Mouse (Mus musculus): ENCODE measurements around the gene Mettl7a2.
"Not testable (repeated sequence)": the region's sequence is repeated elsewhere in the genome, so short reads cannot be mapped to it uniquely, and the experiment has no call there.

Gene Mettl7a2

DNA sequence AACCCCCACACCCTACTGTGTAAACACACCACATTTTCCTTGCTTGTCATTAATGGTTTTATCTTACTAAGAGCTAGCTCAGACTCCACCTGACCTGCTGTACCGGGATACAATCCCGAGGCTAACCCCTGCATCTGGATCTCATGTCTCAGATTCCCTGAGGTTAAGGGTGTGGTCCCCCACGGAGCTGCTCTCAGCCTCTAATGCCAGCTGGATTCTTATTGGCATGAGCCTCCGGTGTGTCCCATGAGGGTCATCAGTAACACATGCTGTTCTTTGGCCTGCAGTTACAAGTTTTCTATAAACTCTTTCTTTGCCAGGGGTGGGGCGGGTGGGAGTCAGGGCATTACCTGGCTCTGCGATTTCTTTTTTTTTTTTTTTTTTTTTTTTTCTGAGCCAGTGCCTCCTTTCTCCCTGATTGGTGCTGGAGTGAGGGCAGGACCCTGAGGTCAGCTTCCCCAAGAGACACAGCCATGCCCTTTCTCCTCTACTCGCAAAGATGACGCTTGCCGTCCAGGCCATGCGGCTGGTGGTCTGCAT lies at the start of gene Mettl7a2, which contains the start of gene Methig1:
Gene Mettl7a2 (plus strand): TSS at position 490 of the 540 bp plus-strand sequence.
Gene Methig1 (plus strand): TSS at position 439 of the 540 bp plus-strand sequence.
- no peak for DNase-seq (ENCODE audit: low spot score in 2 of 2)

DNA sequence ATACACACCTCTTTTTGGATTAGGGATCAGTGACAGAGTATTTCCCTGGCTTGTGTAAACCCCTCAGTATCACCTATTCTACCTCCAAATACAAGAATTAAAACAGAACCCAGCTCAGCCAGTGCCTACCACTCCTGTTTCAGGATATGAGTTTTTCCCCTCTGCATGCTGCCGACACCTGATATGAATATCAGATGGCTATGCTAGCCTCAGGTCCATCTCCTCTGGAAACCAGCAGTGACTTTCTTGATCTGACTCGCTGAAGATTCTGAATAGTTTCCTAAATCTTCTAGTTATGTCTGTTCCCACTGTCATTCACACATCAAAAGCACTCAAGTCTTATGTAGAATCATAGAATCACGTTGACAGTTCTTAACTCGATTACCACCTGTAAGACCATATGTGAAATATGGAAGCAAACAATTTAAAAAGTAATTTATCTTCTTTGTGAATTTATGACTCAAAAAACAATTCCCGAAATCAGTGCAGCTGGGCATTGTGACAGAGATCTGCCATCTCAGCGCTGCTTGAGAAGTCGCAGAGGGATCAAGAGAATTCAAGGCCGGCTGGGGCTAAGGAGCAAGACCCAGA lies 49.5 kb upstream of the Mettl7a2 start:
- no peak for DNase-seq (ENCODE audit: low spot score in 2 of 2)

DNA sequence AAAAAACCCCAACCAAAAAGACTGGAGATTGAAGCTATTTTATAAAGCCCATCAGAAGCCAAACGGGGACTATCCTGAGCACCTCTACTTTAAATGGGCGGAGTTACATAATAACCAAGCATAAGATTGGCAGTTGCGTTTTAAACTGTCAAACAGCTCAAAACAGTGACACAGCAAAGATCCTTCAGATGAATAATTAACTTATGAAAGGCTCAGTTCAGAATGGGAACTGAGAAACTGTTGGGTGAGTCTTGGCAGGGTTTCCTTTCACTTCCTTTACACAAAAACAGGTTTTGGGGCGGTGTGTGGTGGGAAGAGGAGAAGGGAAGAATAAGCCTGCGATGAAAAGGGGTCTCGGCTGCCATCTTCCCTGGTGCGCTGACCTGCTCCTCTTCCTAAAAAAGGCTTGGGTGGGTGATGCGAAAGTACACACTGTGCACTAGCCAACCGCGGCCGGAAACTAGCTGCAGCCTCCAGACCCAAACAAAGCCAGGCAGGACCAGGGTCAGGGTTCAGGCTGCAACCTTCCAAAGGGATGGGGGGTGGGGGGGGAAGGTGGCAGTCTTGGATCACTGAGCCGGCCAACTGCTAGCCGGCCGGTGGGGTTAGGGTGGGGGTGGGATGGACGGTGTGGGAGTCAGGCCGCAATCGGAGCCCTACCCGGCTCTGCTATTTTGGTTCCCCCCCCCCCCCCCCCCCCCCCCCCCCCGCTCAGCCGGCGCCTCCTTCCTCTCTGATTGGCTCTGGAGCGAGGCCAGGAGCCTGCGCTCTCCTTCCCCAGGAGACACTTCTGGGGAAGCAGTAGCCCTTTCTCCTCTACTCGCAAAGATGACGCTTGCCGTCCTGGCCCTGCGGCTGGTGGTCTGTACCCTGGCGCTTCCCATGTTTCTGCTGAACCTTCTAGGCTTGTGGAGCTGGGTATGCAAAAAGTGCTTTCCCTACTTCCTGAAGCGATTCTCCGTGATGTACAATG lies 48.7 kb upstream of the Mettl7a2 start, which contains the start of gene Mettl7a1:
Gene Mettl7a1 (plus strand): TSS at position 122 of the 973 bp plus-strand sequence.
- peak; percentile 31 to 75 for DNase-seq (ENCODE audit: low spot score in 2 of 2)

DNA sequence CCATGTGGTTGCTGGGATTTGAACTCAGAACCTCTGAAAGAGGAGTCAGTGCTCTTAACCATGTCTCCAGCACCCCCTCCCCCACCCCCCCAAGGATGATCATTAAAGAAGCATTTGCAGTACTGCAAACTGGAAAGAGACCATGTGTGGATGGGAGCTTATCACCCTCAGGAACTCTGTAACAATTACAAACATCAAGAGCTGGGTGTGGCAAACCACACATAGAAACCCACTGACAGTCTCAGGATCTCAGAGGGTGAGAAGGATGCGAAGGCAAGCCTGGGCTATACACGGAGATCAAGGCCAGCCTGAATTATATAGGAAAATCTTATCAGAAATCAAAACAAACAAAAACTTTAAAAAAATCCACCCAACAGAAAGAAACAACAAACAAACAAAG lies 46.8 kb upstream of the Mettl7a2 start:
- no peak for DNase-seq (ENCODE audit: low spot score in 2 of 2)

DNA sequence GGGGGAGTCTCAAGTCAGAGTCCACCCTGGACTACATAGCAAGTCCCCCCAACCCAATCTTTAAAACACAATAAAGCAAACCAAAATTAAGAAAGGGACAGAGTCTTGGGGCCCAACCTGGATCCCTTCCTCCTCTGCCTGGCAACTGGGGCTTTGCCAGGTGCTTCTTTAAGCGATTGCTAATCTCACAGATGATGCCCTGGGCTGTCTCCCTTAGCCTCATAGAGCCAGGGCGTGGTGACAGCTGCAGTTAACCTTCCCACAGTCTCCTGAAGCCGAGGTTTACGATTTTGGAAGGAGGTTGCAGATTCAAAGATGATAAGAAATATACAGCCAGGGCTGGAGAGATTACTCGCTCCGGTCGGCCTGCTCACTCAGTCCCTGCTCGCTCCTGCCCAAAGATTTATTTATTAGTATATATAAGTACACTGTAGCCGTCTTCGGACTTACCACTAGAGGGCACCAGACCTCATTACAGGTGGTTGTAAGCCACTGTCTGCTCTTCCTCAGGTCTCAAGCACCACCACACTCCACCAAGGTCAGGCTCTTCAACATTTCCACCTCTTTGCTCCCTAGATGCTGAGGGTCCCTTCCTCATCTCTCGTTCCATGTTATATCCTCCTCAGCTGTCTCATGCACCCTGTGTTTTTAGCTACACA lies 45.4 kb upstream of the Mettl7a2 start:
- not testable (repeated sequence) for DNase-seq (ENCODE audit: low spot score in 2 of 2)

DNA sequence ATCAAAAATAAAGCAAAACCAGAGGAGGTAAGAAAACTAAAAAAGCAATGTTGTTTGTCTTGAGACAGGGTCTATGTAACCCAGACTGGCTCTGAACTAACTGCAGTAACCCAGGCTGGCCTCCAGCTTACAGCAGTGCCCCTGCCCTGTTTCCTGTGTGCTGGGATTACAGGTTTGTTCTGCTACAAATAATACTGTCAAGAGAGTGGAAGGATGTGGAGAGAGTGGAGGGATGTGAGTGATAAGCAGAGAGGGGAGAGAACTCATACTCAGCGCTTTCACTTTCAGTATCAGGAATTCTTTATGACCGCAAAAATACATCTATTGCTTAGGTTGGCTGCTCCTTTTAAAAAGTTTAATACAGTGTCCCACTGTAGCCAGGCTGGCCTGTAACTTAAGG lies 40.7 kb upstream of the Mettl7a2 start:
- no peak for DNase-seq (ENCODE audit: low spot score in 2 of 2)

DNA sequence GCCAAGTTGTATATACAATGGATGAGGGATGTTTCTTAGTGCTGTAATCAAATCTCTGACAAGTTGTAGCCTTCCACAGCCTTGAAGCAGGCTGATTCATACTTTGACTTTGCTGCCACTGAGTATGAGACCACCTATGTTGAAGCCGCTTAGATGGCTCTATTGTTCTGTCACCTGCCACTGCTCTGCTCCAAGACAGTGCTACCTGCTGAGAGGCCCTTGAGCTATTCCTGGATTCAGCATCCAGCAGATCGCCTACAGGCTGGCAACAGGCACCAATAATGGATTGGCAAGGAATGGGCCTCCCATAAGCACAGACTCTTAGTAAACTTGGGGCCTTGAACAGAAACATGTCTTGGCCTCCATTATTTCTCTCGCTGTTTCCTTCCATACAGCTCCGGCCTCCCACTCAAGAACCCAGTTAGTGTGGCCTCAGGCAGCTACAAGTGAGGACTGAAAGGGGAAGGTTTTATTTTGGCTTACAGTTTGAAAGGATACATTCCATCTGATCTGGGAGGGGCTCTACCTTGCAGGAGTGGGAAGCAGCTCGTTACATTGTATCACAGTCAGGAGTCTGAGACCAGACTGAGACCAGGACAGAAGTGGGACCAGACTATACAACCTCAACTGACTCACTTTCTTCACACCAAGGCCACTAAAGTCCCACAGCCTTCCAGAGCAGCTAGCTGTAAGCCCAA lies 38.4 kb upstream of the Mettl7a2 start:
- no peak for DNase-seq (ENCODE audit: low spot score in 2 of 2)

DNA sequence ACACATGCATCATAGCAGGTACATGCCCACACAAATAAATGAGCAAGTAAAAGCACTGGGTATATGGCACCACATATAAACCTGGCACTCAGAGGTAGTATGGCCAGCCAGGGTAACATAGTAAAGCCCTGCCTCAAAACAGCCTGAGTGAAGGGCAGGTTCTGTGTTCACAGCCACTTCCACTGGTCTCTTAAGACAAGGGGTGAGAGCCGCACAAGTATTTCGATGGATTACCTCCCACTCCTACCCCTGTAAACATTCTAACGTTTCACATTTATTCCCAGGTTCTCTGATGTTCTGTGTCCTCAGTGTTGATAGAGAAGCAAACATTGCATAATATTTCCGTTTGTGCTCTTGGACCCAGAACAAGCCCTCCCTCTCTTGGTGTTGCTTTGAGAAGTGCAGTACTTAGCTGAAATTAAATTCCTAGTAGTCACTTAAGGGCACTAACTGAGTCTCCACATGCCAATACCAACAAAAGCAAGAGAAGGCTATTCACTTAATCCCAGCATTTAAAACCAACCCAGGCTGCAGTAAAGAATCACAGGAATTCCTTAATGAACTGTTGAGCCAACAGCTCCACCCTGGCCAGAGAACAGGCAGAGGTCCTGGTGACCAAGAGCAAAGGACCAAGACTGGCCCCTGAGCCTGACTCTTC lies 34.9 kb upstream of the Mettl7a2 start:
- not testable (repeated sequence) for DNase-seq (ENCODE audit: low spot score in 2 of 2)

DNA sequence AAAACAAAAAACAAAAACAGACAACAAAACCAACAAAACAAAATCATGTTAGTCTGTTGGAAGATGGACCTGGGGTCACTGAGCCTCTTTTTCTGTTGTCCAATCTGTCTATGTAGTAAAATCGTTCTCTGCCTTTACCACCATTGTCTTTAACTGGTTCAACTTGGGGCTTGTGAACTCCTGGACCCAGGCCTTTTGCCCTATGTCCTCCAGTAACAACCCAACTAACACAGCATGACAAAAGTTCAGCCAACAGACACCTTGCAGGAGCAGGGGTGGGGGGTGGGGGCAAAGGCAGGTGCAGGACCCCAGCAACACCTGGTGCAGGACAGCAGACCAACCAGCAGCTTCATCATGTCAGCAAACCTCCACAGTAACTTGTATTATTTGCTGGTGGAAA lies 33.1 kb upstream of the Mettl7a2 start:
- no peak for DNase-seq (ENCODE audit: low spot score in 2 of 2)

DNA sequence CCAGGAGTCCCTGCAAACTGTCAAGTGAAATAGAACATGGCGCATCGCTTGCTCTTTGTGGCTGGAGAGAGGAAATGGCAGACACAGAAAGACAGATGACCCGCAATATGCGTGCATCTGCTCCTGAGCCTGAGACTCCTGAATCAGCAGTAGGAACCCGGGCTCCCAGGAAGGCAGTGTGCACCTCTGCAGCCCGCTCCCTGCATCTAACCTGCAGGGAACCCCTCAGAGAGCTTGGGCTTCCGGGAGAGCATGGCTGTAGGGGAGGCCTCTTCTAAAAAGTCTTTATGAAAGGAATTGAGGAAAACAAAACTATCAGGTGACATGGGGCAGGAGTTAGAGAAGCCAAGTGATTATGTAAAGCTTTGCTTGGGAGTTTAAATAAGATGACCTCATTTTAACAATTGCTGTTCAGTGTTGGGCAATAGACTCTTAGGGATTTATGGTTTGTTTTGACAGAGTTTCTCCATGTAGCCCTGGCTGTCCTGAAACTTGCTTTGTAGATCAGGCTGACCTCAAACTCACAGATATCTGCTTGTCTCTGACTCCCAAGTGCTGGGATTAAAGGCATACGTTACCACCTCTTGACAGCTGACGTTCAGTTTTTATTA lies 32.6 kb upstream of the Mettl7a2 start:
- no peak for DNase-seq (ENCODE audit: low spot score in 2 of 2)

DNA sequence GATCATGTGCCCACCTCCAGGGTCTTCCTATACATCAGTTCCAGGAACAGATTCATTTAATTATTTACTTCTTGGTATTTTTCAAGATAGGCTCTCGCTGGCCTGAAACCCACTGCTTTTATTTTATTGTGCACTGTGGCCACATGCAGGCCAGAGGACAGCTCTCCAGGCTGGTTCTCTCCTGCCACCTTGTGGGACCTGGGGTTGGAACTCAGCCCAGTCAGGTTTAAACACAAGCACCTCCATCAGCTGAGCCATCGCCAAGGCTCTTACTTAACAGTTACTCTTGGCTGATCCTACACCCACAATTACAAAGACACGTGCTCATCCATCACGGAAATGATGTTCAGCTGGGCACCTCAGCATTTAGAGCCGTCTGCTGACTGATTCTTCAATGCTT lies 31.9 kb upstream of the Mettl7a2 start:
- peak in 1 of 2 experiments; percentile 9 for DNase-seq (ENCODE audit: low spot score in 2 of 2)

DNA sequence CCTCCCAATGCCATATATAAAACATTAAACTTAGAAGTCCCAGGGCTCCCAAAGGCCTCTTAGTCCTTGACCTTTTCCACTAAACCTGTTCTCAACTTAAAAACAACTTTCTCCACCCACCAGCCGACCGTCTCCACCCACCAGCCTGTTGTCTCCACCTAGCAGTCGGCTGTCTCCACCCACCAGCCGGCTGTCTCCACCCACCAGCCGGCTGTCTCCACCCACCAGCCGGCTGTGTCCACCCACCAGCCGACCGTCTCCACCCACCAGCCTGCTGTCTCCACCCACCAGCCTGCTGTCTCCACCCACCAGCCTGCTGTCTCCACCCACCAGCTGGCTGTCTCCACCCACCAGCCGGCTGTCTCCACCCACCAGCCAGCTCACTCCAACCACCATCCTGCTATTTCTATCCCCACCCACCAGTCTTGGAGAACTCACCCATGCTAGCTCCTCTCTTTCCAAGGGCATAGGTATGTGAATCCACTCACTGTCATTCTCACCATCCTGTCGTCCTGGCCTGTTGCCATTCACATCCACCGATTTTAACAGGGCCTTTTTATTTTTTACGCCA lies 28.9 kb upstream of the Mettl7a2 start:
- no peak for DNase-seq (ENCODE audit: low spot score in 2 of 2)

DNA sequence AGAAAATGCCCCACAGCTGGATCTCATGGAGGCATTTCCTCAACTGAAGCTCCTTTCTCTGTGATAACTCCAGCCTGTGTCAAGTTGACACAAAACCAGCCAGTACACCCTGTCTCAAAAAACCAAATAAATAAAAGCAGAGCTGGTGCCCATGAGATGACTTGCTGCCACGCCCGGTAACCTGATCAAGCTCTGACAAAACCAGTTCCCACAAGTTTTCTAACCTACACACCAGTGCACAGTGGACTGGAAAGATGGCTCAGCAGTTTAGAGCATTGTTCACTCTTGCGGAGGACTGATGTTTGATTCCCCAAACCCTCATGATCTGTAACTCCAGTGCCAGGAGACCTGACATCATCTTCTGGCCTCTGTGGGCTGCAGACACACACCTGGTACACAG lies 27.8 kb upstream of the Mettl7a2 start:
- DNase-seq (ENCODE audit: low spot score in 2 of 2) = no peak

DNA sequence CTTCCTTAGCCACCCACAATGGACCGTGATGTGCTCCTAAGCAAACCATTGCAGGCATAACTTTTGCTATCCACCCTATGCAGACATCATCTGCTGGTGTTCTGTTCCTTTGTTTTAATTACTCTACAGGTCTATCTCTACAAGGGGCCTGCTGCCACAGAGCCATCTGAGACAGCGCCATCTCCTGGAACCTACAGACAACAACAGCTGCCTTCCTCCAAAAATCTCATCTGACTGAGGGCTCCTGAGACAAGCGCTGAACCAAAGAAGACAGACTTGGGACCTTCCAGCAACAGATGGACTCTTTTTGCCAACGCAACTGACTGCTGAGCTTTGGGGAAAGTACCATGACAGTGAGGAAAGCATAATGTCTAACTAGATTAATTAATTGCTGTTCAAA lies 24.9 kb upstream of the Mettl7a2 start:
- not testable (repeated sequence) for DNase-seq (ENCODE audit: low spot score in 2 of 2)

DNA sequence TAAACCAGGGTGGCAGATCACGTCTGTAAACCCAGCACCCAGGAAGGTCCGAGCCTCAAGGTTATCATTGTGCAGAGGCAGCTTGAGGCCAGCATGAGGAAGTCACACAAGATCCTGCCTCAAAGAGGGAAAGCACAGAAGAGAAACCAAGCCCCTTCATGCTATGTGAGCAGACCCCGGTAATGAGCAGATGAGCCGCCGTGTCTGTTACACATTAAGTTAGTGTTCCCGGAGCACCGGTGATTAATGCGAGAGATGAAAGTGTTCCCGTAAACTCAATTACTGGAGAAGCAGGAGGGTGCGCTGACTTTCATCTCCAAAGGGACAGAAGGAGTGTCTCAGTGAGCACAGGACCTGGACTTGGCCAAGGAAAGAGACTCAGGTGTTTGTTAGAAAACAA lies 23.7 kb upstream of the Mettl7a2 start:
- not testable (repeated sequence) for DNase-seq (ENCODE audit: low spot score in 2 of 2)

DNA sequence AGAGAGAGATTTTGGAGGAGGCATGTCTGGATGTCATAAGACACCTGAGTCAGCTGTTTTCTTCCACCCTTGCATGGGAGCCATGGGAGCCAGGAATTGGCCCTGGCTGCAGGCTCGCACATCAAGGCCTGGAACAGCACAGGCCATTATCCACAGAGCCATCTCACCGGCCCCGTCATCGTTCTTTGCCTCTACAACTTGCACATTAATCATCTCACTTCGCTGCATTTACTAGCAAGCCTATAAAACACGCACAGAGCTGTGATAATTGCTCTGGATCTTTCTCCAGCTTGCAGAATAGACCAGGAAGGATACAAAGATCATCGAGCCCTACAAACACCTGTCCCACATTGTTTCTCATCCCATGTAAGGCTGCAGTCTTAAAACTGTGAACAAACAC lies 22.3 kb upstream of the Mettl7a2 start:
- DNase-seq (ENCODE audit: low spot score in 2 of 2) = no peak

DNA sequence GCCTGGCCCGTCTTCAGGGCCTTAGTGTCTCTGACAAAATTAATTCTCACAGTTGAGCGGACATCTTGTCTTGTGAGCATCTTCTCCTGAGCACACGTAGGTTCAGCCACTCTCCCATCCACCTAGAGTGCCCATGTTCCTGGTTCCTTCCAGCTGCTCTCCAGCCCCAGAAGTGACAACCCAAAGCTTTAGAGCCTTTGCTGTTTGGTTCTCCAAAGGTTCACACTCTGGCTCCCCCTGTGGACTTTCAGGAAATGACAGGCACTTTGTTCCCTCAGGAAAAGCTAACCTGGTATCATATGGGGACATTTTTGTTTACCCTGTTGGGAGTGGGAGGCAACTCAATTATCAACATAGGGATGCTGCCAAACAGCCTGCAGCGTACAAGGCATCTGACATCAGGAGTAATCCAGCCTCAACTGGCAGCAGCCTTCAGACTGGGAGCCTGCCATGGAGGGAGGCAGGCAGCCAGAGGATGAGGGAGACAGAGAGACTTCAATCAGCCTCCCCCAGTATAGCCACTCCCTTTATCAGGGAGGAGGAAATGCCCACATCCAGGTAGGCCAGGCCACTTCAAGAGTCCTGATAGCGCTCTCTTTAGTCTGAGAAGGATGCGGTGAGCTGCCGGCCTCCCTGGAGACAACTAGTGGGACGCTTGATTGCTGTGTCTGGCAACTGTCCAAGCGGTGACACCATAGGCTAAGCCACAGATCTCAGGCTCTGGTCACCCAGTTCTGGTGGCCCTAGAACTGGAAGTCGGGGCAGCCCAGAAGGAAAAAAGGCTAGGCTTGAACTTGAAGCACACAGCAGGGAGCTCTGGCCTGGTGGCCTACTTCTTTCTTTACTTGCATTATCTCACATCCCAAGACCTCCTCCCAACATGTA lies 20.7 kb upstream of the Mettl7a2 start:
- not testable (repeated sequence) for DNase-seq (ENCODE audit: low spot score in 2 of 2)

DNA sequence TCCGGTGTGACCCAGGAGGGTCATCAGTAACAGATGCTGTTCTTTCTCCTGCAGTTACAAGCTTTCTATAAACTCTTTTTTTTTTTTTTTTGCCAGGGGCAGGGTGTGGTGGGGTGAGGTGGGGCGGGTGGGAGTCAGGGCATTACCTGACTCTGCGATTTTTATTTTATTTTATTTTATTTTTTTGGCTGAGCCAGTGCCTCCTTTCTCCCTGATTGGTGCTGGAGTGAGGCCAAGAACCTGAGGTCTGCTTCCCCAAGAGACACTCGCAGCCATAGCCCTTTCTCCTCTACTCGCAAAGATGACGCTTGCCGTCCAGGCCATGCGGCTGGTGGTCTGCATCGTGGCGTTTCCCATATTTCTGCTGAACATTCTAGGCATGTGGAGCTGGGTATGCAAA lies 18.4 kb upstream of the Mettl7a2 start, which contains the start of gene Mettl7a3:
Gene Mettl7a3 (plus strand): TSS at position 301 of the 400 bp plus-strand sequence.
- DNase-seq (ENCODE audit: low spot score in 2 of 2) = no peak

DNA sequence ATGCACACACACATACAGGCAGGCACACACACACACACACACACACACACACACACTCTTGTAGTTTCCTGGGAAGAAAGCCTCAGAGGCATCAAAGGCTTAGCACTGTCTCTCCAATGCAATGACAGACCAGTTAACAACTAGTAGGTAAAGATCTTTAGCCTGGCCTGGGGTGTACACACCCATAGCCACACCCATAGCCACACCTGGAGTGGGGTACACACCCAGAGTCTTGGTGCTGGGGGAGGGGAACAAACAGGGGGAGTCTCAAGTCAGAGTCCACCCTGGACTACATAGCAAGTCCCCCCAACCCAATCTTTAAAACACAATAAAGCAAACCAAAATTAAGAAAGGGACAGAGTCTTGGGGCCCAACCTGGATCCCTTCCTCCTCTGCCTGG lies 15.7 kb upstream of the Mettl7a2 start:
- DNase-seq (ENCODE audit: low spot score in 2 of 2) = not testable (repeated sequence)
